Mouse (Mus musculus): ENCODE measurements around the gene 1700069L16Rik. TPM values are rescaled to one million over a fixed set of nuclear protein-coding genes. Genes with fewer than 3 reads are reported as not detected.

Gene 1700069L16Rik
- polyA plus RNA-seq, 1 experiment = not detected

- 76% methylated on average over 4 of the region's 4 CpGs for WGBS
- TF ChIP-seq POLR2A (IDR thresholded peaks at IDR 0.05; ENCODE audit: insufficient read depth, low read depth, low read length) (no peak), CTCF (IDR thresholded peaks at IDR 0.05; ENCODE audit: insufficient read depth, low read depth, low read length) (no peak)
- H3K4me3 ChIP-seq (ENCODE audit: insufficient read depth, low read depth, low read length) = no peak overlapping the region
- no peak overlapping the region for H3K27ac ChIP-seq (ENCODE audit: insufficient read depth, low read depth, low read length)
- peaks cover 31% of the 10 kb centered on the region for H3K4me1 ChIP-seq (ENCODE audit: control insufficient read depth, insufficient read depth, low read length)
These were observed 80.1 kb downstream of the 1700069L16Rik start for GRCm38 (mm10) chr5:113644520-113644919.

GRCm38 (mm10) chr5:113643107-113643848 is 81.3 kb downstream of the 1700069L16Rik start:
- Histone ChIP-seq H3K27ac (ENCODE audit: insufficient read depth, low read depth, low read length) (no peak overlapping the region), H3K4me1 (ENCODE audit: control insufficient read depth, insufficient read depth, low read length) (peaks cover 34% of the 10 kb centered on the region), H3K4me3 (ENCODE audit: insufficient read depth, low read depth, low read length) (peak overlapping the region; percentile 28)
- 32% methylated on average over 18 of the region's 18 CpGs for WGBS
- TF ChIP-seq POLR2A (IDR thresholded peaks at IDR 0.05; ENCODE audit: insufficient read depth, low read depth, low read length) (no peak), CTCF (IDR thresholded peaks at IDR 0.05; ENCODE audit: insufficient read depth, low read depth, low read length) (no peak)

Other genes with a start within 250 kb of the 1700069L16Rik start
- not detected in 2 replicates for gene Wscd2, start 234.4 kb downstream of the 1700069L16Rik start, polyA plus RNA-seq (2012; ENCODE audit: insufficient read depth, insufficient read length, low replicate concordance, missing spikeins)
- not detected in 2 replicates for gene Cmklr1, start 74.3 kb downstream of the 1700069L16Rik start, polyA plus RNA-seq (2012; ENCODE audit: insufficient read depth, insufficient read length, low replicate concordance, missing spikeins)
- gene Ficd, start 11.0 kb upstream of the 1700069L16Rik start, polyA plus RNA-seq (2012; ENCODE audit: insufficient read depth, insufficient read length, low replicate concordance, missing spikeins) = not detected in 2 replicates
- gene Sart3, start 47.7 kb upstream of the 1700069L16Rik start, polyA plus RNA-seq (2012; ENCODE audit: insufficient read depth, insufficient read length, low replicate concordance, missing spikeins) = not detected in 2 replicates
- not detected in 2 replicates for gene Iscu, start 48.0 kb upstream of the 1700069L16Rik start, polyA plus RNA-seq (2012; ENCODE audit: insufficient read depth, insufficient read length, low replicate concordance, missing spikeins)
- gene Tmem119, start 75.7 kb upstream of the 1700069L16Rik start, polyA plus RNA-seq (2012; ENCODE audit: insufficient read depth, insufficient read length, low replicate concordance, missing spikeins) = not detected in 2 replicates
- 486 TPM in 1 of 2 replicates, not detected in the other for gene Selplg, start 107.9 kb upstream of the 1700069L16Rik start, polyA plus RNA-seq (2012; ENCODE audit: insufficient read depth, insufficient read length, low replicate concordance, missing spikeins)
- gene Coro1c, start 184.0 kb upstream of the 1700069L16Rik start, polyA plus RNA-seq (2012; ENCODE audit: insufficient read depth, insufficient read length, low replicate concordance, missing spikeins) = not detected in 2 replicates

Measured in olfactory bulb, adult 2 months (tissue).